Mouse (Mus musculus) liver, embryonic 18 days (tissue): ENCODE data around the gene S1pr1. TPM values are rescaled to one million over a fixed set of nuclear protein-coding genes. Genes with fewer than 3 reads are reported as not detected.

ENCODE experiments used
- polyA plus RNA-seq: library from polyadenylated mRNA; depleted of rRNA; stranded (reverse); fragments of >200 nt; gene quantifications from 2 replicates; pipeline ENCODE4 v1.2.3, GENCODE M21; 2012; rRNA removed

S1pr1 gene
- polyA plus RNA-seq, result 11.9 and 13.7 TPM in 2 replicates

DNA sequence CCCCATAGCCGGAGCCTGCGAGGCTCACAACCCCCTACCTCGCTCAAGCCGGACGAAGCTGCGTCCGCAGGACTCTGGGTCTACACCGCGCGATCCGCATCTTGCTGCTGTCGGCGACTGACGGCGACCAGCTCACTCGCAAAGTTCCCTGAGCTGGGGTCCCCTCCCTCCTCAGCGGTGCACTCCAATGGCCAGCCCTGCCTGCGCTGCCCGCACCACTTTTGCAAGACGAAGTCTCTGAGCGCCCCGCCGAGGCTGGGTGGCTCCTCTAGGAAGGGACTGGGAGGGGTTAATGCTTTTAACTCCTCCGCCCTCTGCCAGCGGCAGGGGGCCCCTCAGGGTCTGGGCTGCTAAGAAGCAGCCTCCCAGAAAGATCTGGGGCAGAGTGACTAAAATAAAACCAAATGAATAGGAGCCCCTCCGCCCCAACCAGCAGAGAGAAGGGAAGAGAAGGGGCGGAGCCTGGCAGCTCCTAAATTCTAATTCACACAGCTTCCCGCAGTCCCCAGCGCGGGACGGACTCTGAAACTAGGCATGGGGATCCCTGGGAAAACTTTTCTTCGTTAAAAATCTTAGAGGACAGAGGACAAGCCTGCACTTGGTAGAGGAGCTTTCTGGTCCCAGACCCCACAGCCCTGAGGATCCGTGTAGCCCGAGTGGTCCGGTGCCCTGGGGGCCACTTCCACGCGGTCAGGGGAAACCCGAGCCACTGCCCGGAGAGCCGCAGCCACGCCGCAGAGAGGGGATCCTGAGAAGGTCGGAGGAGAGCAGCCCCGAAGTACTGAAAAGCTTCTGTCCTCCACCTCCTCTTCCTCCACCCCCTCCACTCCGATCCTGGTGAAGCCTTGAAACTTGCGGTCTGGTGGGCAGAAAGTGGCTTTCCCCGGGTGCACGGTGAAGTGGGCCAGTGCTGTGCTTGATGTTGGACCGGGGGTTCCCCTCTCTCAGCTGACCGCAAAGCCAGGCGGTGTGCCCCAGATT, at the start of gene S1pr1:
Gene S1pr1 (minus strand): TSS at position 402 of the 981 bp plus-strand sequence.

Other genes starting within 250 kb of the S1pr1 start
- gene Dph5, start 172.8 kb upstream of the S1pr1 start, polyA plus RNA-seq, result 8.9 and 10.3 TPM in 2 replicates